Mouse (Mus musculus) hindlimb bud, embryonic 11.5 days (tissue): ENCODE results near the gene Ypel3.
A peak's percentile ranks its signal among the peaks of the same experiment; 100 is the strongest.
"Not testable (repeated sequence)": the region's sequence is repeated elsewhere in the genome, so short reads cannot be mapped to it uniquely, and the experiment has no call there.

Experiments used
- DNase-seq: peaks from one replicate; pipeline ENCODE4 v3.0.0-alpha.2; 2012; ENCODE audit warnings: low read depth, low spot score; ENCODE audit errors: extremely low spot score

Ypel3 gene

DNA sequence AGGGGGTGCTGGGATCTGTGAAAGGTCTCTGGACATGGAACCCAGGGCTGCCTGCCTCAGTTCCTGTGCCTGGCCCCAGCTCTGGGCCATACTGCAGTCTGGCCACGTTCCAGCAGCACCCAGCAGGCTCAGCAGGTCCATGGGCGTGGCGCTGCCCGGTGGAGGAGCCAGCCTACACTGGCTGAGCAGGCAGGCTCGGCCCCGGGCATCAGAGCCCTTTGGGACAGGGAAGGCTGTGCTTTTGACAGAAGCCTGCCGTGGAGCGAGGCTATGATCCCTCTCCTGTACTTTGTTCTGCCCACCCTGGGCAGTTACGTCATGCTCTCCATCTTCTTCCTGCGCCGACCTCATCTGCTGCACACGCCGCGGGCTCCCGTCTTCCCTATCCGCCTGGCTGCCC is 10.6 kb upstream of the Ypel3 start, which contains the start of gene Gdpd3:
Gdpd3 (plus strand) TSS at position 134 of the 400 bp plus-strand sequence.
- no peak for DNase-seq

- DNase-seq, result no peak
Measured at GRCm38 (mm10) chr7:126767001-126767400, 9.8 kb upstream of the Ypel3 start.

DNA sequence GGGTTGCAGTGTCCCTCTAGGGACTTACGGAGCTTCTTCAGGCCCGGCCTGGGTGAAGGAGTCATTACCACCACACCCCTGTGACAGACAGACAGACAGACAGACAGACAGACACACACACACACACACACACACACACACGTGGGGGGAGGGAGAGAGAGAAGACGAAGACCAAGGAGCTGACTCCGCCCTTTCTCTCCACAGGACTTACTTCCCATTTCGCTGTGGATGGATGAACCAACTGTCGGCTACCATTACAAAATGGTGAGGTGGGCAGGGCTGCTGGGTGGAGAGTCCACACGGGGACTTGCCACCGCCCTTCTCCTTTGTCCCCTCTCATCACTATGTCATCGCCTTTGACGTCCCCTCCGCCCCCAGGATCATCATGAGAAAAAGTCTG is 6.0 kb upstream of the Ypel3 start:
- DNase-seq, result no peak

GRCm38 (mm10) chr7:126773351-126773750 is 3.4 kb upstream of the Ypel3 start:
- no peak for DNase-seq

DNA sequence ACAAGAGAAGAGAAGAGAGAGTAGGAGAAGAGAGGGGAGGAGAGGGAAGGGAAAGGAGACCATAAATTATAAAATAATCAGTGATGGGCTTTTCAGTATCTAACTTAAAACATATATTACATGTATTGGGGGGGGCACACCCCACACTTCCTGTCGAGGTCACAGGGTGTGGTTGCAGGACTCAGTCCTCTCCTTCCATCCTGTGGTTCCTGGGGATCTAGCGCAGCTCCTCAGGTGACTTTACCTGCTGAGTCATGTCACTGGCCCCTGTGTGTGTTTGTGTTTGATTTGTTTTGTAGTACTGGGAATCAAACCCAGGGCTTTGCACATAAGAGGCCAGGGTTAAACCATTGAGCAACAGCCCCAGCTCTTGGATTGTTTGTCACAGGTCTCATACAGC is 2.3 kb upstream of the Ypel3 start:
- DNase-seq, result no peak

DNA sequence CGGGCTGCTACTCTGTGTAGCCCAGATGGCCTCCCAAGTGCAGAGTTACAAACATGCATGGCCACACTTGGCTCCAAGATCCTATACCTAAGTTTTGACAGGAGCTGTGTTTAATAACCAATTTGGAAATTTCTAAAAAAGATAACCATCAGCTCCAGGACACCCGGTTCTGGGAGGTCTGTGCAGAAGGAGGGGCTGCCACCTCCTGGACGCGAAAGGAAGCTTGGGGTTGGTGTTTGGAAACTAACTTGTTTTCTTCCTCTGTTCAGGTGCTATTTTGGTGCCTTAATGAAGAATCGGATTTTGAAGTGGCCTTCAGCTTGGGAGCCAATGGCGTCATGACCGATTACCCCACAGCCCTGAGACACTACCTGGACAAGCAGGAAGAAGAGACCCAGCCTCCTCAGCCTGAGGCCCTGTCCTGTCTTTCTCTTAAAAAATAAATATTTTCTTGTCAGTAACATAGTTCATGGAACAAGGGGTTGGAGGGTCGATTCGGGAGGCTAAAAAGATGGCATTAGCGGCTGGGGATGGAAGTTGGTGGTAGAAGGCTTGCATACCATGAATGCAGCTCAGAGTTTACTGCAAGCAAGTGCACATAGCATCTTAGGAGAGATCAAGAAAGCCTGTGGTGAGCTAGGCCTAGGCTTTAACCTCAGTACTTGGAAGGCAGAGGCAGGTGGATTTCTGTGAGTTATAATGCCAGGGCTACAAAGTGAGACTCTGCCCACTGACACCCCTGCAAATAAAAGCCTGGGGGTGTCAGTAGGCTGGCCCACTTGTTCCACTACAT is 1.4 kb upstream of the Ypel3 start:
- DNase-seq, result no peak

- DNase-seq, result no peak
Measured at GRCm38 (mm10) chr7:126775978-126776234, 849 bp upstream of the Ypel3 start.

DNA sequence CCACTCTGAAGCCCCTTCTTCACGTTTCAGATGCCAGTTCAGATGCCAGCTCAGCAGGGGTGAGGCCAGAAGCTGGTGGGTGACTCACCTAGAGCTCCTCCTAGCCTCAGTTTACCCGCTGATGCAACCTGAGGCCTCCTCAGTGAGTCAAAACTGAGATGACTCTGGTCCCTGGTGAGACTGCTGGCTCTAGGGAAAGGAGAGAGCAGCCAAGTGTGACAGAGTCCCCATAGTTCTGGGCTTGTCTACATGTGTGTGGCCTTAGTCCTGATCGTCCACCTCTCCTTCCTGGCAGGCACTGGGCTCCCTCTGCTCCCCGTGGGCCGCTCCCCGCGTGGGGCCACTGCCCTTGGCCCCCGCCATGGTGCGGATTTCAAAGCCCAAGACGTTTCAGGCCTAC is 721 bp downstream of the Ypel3 start:
- no peak for DNase-seq

GRCm38 (mm10) chr7:126778147-126778546 is 1.4 kb downstream of the Ypel3 start:
- no peak for DNase-seq

GRCm38 (mm10) chr7:126779101-126779500 is 2.3 kb downstream of the Ypel3 start:
- DNase-seq, result not testable (repeated sequence)

DNA sequence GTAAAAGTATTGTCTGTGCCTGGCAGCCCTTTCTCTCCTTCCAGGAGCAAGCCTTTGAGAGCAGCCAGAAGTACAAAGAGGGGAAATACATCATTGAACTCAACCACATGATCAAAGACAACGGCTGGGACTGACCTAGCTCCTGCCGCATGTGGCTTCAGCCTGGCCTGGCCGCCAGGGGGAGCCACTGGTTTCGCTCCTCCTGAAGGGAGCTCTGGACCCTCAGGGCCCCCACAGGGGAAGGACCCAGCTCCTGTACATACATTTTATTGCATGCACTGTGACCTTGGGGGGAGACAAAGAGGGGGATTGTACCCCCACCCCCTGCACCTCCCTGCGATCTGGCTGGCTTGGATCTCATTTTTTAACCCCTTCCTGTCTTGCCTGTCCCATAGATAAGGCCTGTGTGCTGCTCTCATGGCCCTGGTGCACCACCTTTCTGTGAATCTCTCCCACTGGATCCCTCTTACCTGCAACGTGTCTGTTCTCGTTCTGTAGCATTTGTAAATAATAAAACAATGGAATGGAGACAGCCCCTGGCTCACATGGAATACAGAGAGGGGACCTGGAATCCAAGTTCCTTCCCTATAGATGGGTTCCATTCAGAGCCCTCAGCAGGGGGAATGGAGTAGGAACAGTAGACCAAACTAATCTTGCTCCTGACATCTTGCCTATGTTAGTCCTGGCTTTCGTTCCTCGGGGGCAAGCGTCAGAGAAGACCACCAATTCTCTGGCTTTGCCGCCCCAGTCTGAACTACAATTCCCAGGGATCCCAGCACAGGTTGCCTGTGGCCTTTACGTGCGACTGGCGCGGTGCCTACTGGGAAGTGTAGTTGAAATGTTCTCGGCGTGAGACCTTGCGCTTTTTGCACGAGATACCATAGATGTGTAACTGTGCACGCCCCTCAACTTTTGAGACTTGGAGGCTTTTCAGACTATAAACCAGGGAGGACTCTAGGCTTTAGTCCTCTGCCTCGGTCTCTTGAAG is 3.5 kb downstream of the Ypel3 start:
- peak; percentile 81 for DNase-seq

DNA sequence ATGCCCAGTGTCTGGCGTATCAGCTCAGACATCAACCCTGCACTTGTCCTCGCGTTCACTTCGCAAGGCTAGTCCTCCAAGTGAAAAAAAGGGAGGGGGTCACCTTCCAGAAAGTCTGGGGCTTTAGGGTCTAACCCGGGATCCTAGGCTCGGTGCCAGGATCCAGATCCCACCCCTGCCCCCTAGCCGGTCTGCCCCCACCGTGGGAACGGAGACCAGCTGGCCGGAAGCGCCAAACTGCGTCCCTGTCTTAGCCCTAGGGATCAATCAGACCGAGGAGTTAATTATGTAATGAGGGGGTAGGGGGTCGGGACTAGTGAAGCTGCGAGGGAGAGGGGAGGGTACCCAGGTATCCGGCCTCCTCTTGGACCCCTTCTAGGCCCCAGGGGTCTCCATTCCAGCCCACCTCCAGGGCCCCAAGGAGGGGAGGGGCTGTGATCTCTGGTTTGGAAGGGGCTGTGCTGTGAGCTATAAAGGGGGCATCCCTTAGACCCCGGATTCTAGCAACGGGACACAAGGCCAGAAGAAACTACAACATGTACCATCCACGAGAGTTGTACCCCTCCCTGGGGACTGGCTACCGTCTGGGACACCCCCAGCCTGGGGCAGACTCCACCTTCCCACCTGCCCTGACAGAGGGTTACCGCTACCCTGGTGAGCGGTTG is 4.3 kb downstream of the Ypel3 start, which contains the start of gene Tbx6:
Tbx6 (plus strand) TSS at position 513 of the 665 bp plus-strand sequence.
- DNase-seq, result no peak

- no peak for DNase-seq
Measured at GRCm38 (mm10) chr7:126781661-126782370, 5.1 kb downstream of the Ypel3 start.

DNA sequence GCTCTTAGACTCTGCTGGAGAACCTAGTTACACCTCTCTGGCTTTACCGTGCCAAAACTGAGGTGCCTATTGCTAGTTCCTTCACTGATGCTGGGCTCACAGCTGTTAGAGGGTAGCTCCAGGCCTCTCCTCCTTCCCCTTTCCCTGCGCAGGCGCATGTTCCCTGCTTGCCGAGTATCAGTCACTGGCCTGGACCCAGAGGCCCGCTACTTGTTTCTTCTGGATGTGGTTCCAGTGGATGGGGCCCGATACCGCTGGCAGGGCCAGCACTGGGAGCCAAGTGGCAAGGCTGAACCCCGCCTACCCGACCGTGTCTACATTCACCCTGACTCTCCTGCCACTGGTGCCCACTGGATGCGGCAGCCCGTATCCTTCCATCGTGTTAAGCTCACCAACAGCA is 5.9 kb downstream of the Ypel3 start:
- no peak for DNase-seq

- DNase-seq, result no peak
Measured at GRCm38 (mm10) chr7:126784469-126784868, 7.7 kb downstream of the Ypel3 start.

DNA sequence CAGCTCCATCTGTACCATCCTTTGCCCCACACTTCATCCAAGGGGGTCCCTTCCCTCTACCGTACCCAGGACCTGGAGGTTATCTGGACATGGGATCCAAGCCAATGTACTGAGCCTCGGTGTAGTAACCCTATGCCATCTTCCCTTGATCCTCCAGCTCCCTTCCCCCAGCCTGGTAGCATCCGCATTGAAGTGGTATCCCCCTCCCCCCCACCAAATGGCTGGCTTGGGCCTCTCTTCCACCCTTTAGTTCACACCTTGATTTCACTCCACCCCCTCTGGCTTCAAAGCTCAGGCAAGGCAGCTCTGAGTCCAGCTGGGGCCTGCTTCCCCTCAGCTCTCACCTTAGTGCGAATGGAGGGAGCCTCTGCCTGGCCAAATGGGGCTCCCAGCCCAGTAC is 8.3 kb downstream of the Ypel3 start:
- no peak for DNase-seq

DNA sequence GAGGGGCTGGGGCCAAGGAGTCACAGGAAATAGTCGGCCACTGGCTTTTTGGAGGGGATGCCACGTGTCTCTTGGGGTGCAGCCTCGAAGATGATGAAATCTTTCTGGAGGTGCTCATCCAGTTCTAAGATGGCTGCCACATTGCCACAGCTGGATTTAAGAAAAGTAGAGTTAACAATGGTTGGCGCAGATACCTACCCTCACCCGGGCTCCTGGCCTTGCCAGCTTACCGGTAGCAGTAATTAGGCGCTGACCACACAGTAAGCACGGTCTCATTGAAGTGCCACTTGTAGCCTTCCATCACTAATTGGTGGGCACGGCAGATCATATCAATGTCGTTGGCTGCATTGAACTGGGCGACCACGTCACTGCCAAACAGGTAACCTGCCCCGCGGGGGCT is 9.4 kb downstream of the Ypel3 start:
- DNase-seq, result no peak

DNA sequence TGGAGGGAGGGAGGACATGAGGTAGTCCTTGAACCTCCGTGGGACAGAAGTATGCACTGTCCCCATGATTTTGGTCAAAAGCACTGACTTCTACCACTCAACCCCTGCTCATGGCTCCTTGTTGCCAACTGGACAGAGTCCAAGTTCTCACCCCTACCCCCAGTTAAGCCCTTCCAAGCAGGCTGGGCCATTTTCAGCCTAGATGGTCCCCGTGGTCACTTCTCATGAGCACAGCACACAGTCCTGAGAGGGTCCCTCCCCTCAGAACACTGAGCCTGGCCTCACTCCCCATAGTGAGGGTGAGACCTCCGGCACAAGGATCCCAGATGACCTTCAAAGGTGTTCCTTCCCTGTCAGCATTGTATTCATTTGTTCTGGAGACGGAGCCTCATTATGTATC is 12.4 kb downstream of the Ypel3 start:
- no peak for DNase-seq

GRCm38 (mm10) chr7:126791851-126792720 is 15.3 kb downstream of the Ypel3 start, which contains the start of gene Ppp4c:
TSS of gene Ppp4c (minus strand) at chr7:126792496.
- DNase-seq, result peak; percentile 78
